In the genomic region with DNA sequence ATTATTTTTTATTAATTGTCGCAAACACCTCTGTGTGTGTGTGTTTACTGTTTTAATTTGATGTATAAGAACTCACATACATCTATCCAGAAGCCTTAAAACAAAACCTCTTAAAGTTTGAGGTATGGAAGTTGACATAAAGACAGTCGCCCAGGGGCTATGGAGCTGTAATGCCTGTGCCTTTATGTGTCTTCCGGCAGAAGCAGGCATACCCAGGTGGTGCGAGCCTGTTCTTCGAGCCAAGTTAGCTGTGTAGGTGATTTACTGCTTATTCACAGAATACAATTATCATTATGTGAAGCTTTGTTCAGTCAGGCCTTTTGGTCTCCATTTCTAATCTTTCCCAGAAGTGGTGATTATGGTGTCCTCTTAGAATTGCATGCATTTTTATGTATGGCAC, we compare ENCODE assay signal across 15 mouse cellular contexts.
DNase-seq lines count a peak whose midpoint lies in the region; ATAC-seq and TF ChIP-seq lines count a peak whose summit lies in the region.
"Had no signal": no experiment of that assay in that cellular context is flagged by ENCODE, and none has a peak within 500 bp of the region (broad histone marks: within the 10 kb centered on the region; RNA-seq: fewer than 3 reads in every experiment).

No protein-coding gene starts in this region.

- H3K36me3 ChIP-seq in forebrain, embryonic 10.5 days (replicated peaks): no peaks in the 10 kb centered on the region
- no peaks in the 10 kb centered on the region for H3K36me3 ChIP-seq in forebrain, embryonic 15.5 days
- no peaks in the 10 kb centered on the region for H3K36me3 ChIP-seq in heart, embryonic 15.5 days
- no peaks in the 10 kb centered on the region for H3K36me3 ChIP-seq in neural tube, embryonic 13.5 days
- no peaks in the 10 kb centered on the region for H3K36me3 ChIP-seq in neural tube, embryonic 15.5 days
- H3K36me3 ChIP-seq in small intestine, adult 2 months (ENCODE audit: control insufficient read depth, insufficient read depth, low read length): no peaks in the 10 kb centered on the region
- H3K36me3 ChIP-seq: embryonic facial prominence, embryonic 10.5 days; heart, embryonic 13.5 days had no signal

- H3K4me3 ChIP-seq in forebrain, embryonic 10.5 days: no peak overlapping the region
- no peak overlapping the region for H3K4me3 ChIP-seq in forebrain, embryonic 15.5 days
- H3K4me3 ChIP-seq in heart, embryonic 15.5 days: no peak overlapping the region
- H3K4me3 ChIP-seq in neural tube, embryonic 13.5 days: no peak overlapping the region
- H3K4me3 ChIP-seq in neural tube, embryonic 15.5 days (replicated peaks): no peak overlapping the region
- H3K4me3 ChIP-seq in small intestine, adult 2 months (ENCODE audit: low read depth, low read length): no peak overlapping the region
- H3K4me3 ChIP-seq: embryonic facial prominence, embryonic 10.5 days; heart, embryonic 13.5 days had no signal

- DNase-seq in forebrain, embryonic 10.5 days (ENCODE audit: extremely low spot score, low spot score): no peak
- no peak for DNase-seq in heart, postnatal 14 days
- no peak for DNase-seq in frontal cortex, postnatal 25 days (ENCODE audit: low spot score in 2 of 2)
- DNase-seq: adrenal gland, postnatal 10 days; cerebellum, adult 11 months; cerebellum, adult 9-10 months; gastrocnemius, postnatal 10 days had no signal

- peaks cover 34% of the 10 kb centered on the region for H3K4me1 ChIP-seq in forebrain, embryonic 10.5 days
- H3K4me1 ChIP-seq in forebrain, embryonic 15.5 days: peaks cover 12% of the 10 kb centered on the region
- H3K4me1 ChIP-seq in heart, embryonic 15.5 days (replicated peaks): peaks cover 38% of the 10 kb centered on the region
- peaks cover 38% of the 10 kb centered on the region for H3K4me1 ChIP-seq in neural tube, embryonic 13.5 days (replicated peaks)
- H3K4me1 ChIP-seq in neural tube, embryonic 15.5 days: peaks cover 20% of the 10 kb centered on the region
- peaks cover 39% of the 10 kb centered on the region for H3K4me1 ChIP-seq in small intestine, adult 2 months (ENCODE audit: control insufficient read depth, insufficient read depth, insufficient read length, low read length)

- TF ChIP-seq CTCF in small intestine, adult 2 months (IDR thresholded peaks at IDR 0.05; ENCODE audit: extremely low read depth, insufficient read length, insufficient replicate concordance, low read depth, low read length): no peak

- 84% methylated on average over 5 of the region's 5 CpGs for WGBS in forebrain, embryonic 10.5 days
- 62% methylated on average over 5 of the region's 5 CpGs for WGBS in forebrain, embryonic 15.5 days
- 84% methylated on average over 5 of the region's 5 CpGs for WGBS in heart, embryonic 15.5 days
- WGBS in neural tube, embryonic 13.5 days: 32% methylated on average over 5 of the region's 5 CpGs
- WGBS in neural tube, embryonic 15.5 days: 32% methylated on average over 5 of the region's 5 CpGs
- 48% methylated on average over 5 of the region's 5 CpGs for WGBS in small intestine, adult 2 months

- intact Hi-C loops in heart, postnatal 14 days (cut with DNase I): no loop called here

- no peaks in the 10 kb centered on the region for H3K9me3 ChIP-seq in forebrain, embryonic 10.5 days
- no peaks in the 10 kb centered on the region for H3K9me3 ChIP-seq in forebrain, embryonic 15.5 days
- H3K9me3 ChIP-seq in heart, embryonic 15.5 days (replicated peaks): no peaks in the 10 kb centered on the region
- H3K9me3 ChIP-seq in neural tube, embryonic 13.5 days: no peaks in the 10 kb centered on the region
- no peaks in the 10 kb centered on the region for H3K9me3 ChIP-seq in neural tube, embryonic 15.5 days (replicated peaks)
- H3K9me3 ChIP-seq: embryonic facial prominence, embryonic 10.5 days; heart, embryonic 13.5 days had no signal

- H3K27ac ChIP-seq in forebrain, embryonic 10.5 days: 0 out of 2 replicates have a peak overlapping the region, but pooled peaks have one; percentile 79
- no peak overlapping the region for H3K27ac ChIP-seq in forebrain, embryonic 15.5 days (replicated peaks)
- H3K27ac ChIP-seq in heart, embryonic 15.5 days: 0 out of 2 replicates have a peak overlapping the region, but pooled peaks have one; percentile 78
- H3K27ac ChIP-seq in neural tube, embryonic 13.5 days (replicated peaks): peak overlapping the region; percentile 70
- no peak overlapping the region for H3K27ac ChIP-seq in neural tube, embryonic 15.5 days (replicated peaks)
- 0 out of 2 replicates have a peak overlapping the region, but pooled peaks have one; percentile 20 for H3K27ac ChIP-seq in small intestine, adult 2 months (ENCODE audit: insufficient read depth, low read depth, low read length)

- no peak for ATAC-seq in forebrain, embryonic 15.5 days (replicated peaks)
- ATAC-seq in heart, embryonic 15.5 days (replicated peaks; ENCODE audit: insufficient number of reproducible peaks, insufficient read depth, low FRiP score, low read depth): no peak
- peak; percentile 66 for ATAC-seq in neural tube, embryonic 13.5 days (ENCODE audit: low read depth)
- ATAC-seq in neural tube, embryonic 15.5 days (ENCODE audit: low FRiP score): no peak

- no peak overlapping the region for H3K4me2 ChIP-seq in forebrain, embryonic 15.5 days (replicated peaks)
- no peak overlapping the region for H3K4me2 ChIP-seq in heart, embryonic 15.5 days
- no peak overlapping the region for H3K4me2 ChIP-seq in neural tube, embryonic 13.5 days
- no peak overlapping the region for H3K4me2 ChIP-seq in neural tube, embryonic 15.5 days

- H3K9ac ChIP-seq in forebrain, embryonic 15.5 days (replicated peaks): no peak overlapping the region
- H3K9ac ChIP-seq in heart, embryonic 15.5 days: no peak overlapping the region
- H3K9ac ChIP-seq in neural tube, embryonic 13.5 days: no peak overlapping the region
- no peak overlapping the region for H3K9ac ChIP-seq in neural tube, embryonic 15.5 days (replicated peaks)
- H3K9ac ChIP-seq: forebrain, postnatal 0 days had no signal

- no peaks in the 10 kb centered on the region for H3K27me3 ChIP-seq in forebrain, embryonic 10.5 days (ENCODE audit: poor library complexity, severe bottlenecking)
- H3K27me3 ChIP-seq in forebrain, embryonic 15.5 days: no peaks in the 10 kb centered on the region
- no peaks in the 10 kb centered on the region for H3K27me3 ChIP-seq in heart, embryonic 15.5 days
- no peaks in the 10 kb centered on the region for H3K27me3 ChIP-seq in neural tube, embryonic 13.5 days
- H3K27me3 ChIP-seq in neural tube, embryonic 15.5 days (replicated peaks): no peaks in the 10 kb centered on the region
- H3K27me3 ChIP-seq in small intestine, adult 2 months (ENCODE audit: control insufficient read depth, insufficient read depth, low read length): no peaks in the 10 kb centered on the region
- H3K27me3 ChIP-seq: heart, embryonic 13.5 days had no signal

- TF ChIP-seq POLR2A in small intestine, adult 2 months (IDR thresholded peaks at IDR 0.05; ENCODE audit: low read depth, low read length): no peak

Comparison
In these comparisons a context has a peak if more than half of its experiments do, and no peak if none do; other contexts are left out.
1. H3K27ac ChIP-seq: peak in forebrain, embryonic 10.5 days (single experiment), heart, embryonic 15.5 days (single experiment), neural tube, embryonic 13.5 days (single experiment) and small intestine, adult 2 months (single experiment); none in forebrain, embryonic 15.5 days (single experiment) and neural tube, embryonic 15.5 days (single experiment).